Mouse (Mus musculus): ENCODE results near the gene Spg7. TPM values are rescaled to one million over a fixed set of nuclear protein-coding genes. Genes with fewer than 3 reads are reported as not detected.
"Not testable (repeated sequence)": the region's sequence is repeated elsewhere in the genome, so short reads cannot be mapped to it uniquely, and the experiment has no call there.

Gene Spg7
- total RNA-seq (2021), result 10 to 100 TPM; 60.6 to 71.8 TPM
- long read RNA-seq, experiment 1, transcript Spg7-209 (17 exons, 2,896 nt), result major isoform, 34 of 47 reads
- long read RNA-seq, experiment 1, partial matches to known transcripts, result 7 of 47 reads
- long read RNA-seq, experiment 1, other reads (novel, unspliced or antisense), result 6 of 47 reads
- long read RNA-seq, experiment 2, transcript Spg7-209 (17 exons, 2,896 nt), result major isoform, 73 of 88 reads
- long read RNA-seq, experiment 2, partial matches to known transcripts, result 9 of 88 reads
- long read RNA-seq, experiment 2, other reads (novel, unspliced or antisense), result 5 of 88 reads

- intact Hi-C loops (cut with DNase I), result no loop called here
- DNase-seq, result no peak
Measured at GRCm38 (mm10) chr8:123062721-123063120, at the start of gene Spg7. Spg7 (plus strand) TSS chr8:123062942.

- peak in 1 of 2 experiments; percentile 28 for DNase-seq
- intact Hi-C loops (cut with DNase I), result no loop called here
Measured at GRCm38 (mm10) chr8:123014429-123014828, 48.3 kb upstream of the Spg7 start.

GRCm38 (mm10) chr8:123015074-123015473 is 47.7 kb upstream of the Spg7 start:
- DNase-seq, result no peak
- intact Hi-C loops (cut with DNase I), result no loop called here

GRCm38 (mm10) chr8:123017143-123017542 is 45.6 kb upstream of the Spg7 start:
- intact Hi-C loops (cut with DNase I), result no loop called here
- no peak for DNase-seq

GRCm38 (mm10) chr8:123018484-123019164 is 44.1 kb upstream of the Spg7 start:
- peak in 1 of 2 experiments; percentile 33 for DNase-seq
- intact Hi-C loops (cut with DNase I), result no loop called here

- intact Hi-C loops (cut with DNase I), result no loop called here
- DNase-seq, result no peak
Measured at GRCm38 (mm10) chr8:123020084-123020483, 42.7 kb upstream of the Spg7 start.

GRCm38 (mm10) chr8:123020859-123021258 is 41.9 kb upstream of the Spg7 start:
- intact Hi-C loops (cut with DNase I), result no loop called here
- DNase-seq, result no peak

- intact Hi-C loops (cut with DNase I), result no loop called here
- no peak for DNase-seq
Measured at GRCm38 (mm10) chr8:123021259-123021658, 41.5 kb upstream of the Spg7 start.

- intact Hi-C loops (cut with DNase I), result no loop called here
- DNase-seq, result no peak
Measured at GRCm38 (mm10) chr8:123022727-123023126, 40.0 kb upstream of the Spg7 start.

GRCm38 (mm10) chr8:123024226-123024625 is 38.5 kb upstream of the Spg7 start:
- DNase-seq, result no peak
- intact Hi-C loops (cut with DNase I), result no loop called here

GRCm38 (mm10) chr8:123025951-123026351 is 36.8 kb upstream of the Spg7 start:
- DNase-seq, result no peak
- intact Hi-C loops (cut with DNase I), result no loop called here

- DNase-seq, result no peak
- intact Hi-C loops (cut with DNase I), result no loop called here
Measured at GRCm38 (mm10) chr8:123027786-123028185, 35.0 kb upstream of the Spg7 start.

- intact Hi-C loops (cut with DNase I); DNase-seq: not testable (repeated sequence)
Measured at GRCm38 (mm10) chr8:123030091-123030490, 32.7 kb upstream of the Spg7 start.

GRCm38 (mm10) chr8:123031321-123031978 is 31.3 kb upstream of the Spg7 start:
- intact Hi-C loops (cut with DNase I), result no loop called here
- DNase-seq, result no peak

GRCm38 (mm10) chr8:123032730-123033129 is 30.0 kb upstream of the Spg7 start:
- intact Hi-C loops (cut with DNase I), result no loop called here
- DNase-seq, result no peak

- intact Hi-C loops (cut with DNase I), result no loop called here
Measured at GRCm38 (mm10) chr8:123033431-123033830, 29.3 kb upstream of the Spg7 start.

GRCm38 (mm10) chr8:123034171-123034570 is 28.6 kb upstream of the Spg7 start:
- no peak for DNase-seq
- intact Hi-C loops (cut with DNase I), result no loop called here

More at GRCm38 (mm10) chr8:123033431-123033830, 29.3 kb upstream of the Spg7 start:
- DNase-seq, result no peak

GRCm38 (mm10) chr8:123036956-123037355 is 25.8 kb upstream of the Spg7 start:
- intact Hi-C loops (cut with DNase I), result loop anchor here (5.0 kb wide), 1 partner anchor 50 kb away; no protein-coding TSS in a partner anchor
- no peak for DNase-seq

GRCm38 (mm10) chr8:123037487-123037886 is 25.3 kb upstream of the Spg7 start:
- DNase-seq, result no peak
- intact Hi-C loops (cut with DNase I), result loop anchor here (5.0 kb wide), 1 partner anchor 50 kb away; no protein-coding TSS in a partner anchor

- intact Hi-C loops (cut with DNase I), result loop anchor here (5.0 kb wide), 1 partner anchor 51 kb away; no protein-coding TSS in a partner anchor
- DNase-seq, result no peak
Measured at GRCm38 (mm10) chr8:123038351-123038750, 24.4 kb upstream of the Spg7 start.

Data from gastrocnemius, postnatal 36 days (tissue).